Comparison of ENCODE assay signal across 11 mouse cellular contexts in genomic region chr3:136166671-136167070, GRCm38 (mm10).
"Had no signal": no experiment of that assay in that cellular context is flagged by ENCODE, and none has a peak within 500 bp of the region (broad histone marks: within the 10 kb centered on the region; RNA-seq: fewer than 3 reads in every experiment).

No protein-coding gene starts in this region.

- H3K27ac ChIP-seq: limb, embryonic 15.5 days; liver, embryonic 12.5 days; lung, embryonic 15.5 days; midbrain, embryonic 12.5 days; stomach, embryonic 15.5 days had no signal

- DNase-seq: kidney, adult 11 months; kidney, postnatal 14 days; layer of hippocampus, postnatal 36 days; right cerebral cortex, postnatal 4 days; thymus, adult 2 months; thymus, postnatal 25 days had no signal

- H3K4me3 ChIP-seq: limb, embryonic 15.5 days; liver, embryonic 12.5 days; lung, embryonic 15.5 days; midbrain, embryonic 12.5 days; stomach, embryonic 15.5 days had no signal
